Mouse (Mus musculus): ENCODE results near the gene Limk2. TPM values are rescaled to one million over a fixed set of nuclear protein-coding genes. Genes with fewer than 3 reads are reported as not detected.

Limk2 gene
- polyA plus RNA-seq, 1 experiment: 37.8 TPM

DNA sequence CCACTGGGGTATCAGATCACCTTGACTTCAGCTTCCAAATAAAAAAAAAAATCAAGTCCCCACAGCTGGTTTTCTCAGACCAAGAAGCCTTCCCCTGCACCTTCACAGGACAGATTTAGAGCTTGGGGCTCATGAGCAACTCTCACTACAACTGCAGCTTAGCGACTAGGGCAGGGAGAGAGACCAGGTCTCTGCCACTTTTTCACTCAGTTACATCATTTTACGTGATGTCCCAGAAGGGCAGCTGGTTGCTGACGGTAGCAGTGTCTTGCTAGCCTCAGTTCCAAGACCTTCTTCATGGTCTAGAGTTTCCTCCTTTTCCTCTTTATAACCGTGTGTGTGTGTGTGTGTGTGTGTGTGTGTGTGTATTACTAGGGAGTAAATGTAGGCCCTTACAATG is 24.8 kb upstream of the Limk2 start:
- Histone ChIP-seq H3K79me2 (ENCODE audit: control insufficient read depth, insufficient read depth) (peaks cover 76% of the 10 kb centered on the region), H3K27me3 (ENCODE audit: control insufficient read depth, insufficient read depth, insufficient read length) (no peaks in the 10 kb centered on the region), H3K4me2 (ENCODE audit: low read depth) (peak overlapping the region; percentile 50), H3K4me3 (peak overlapping the region; percentile 23), H3ac (ENCODE audit: control insufficient read depth, insufficient read length) (no peak overlapping the region), H3K36me3 (ENCODE audit: control insufficient read depth, insufficient read depth) (peaks cover 25% of the 10 kb centered on the region)
- TF ChIP-seq TCF12 (IDR thresholded peaks at IDR 0.05; ENCODE audit: insufficient read depth, poor library complexity, severe bottlenecking) (no peak), CEBPB (IDR thresholded peaks at IDR 0.05; ENCODE audit: insufficient read depth, poor library complexity, severe bottlenecking) (peak; percentile 95), MYOD1 (IDR thresholded peaks at IDR 0.05; ENCODE audit: control insufficient read depth in 1 of 3, insufficient read length in 2 of 3, low read depth in 2 of 3) (peak in 1 of 3 experiments; percentile 6), USF1 (IDR thresholded peaks at IDR 0.05; ENCODE audit: low read depth) (no peak), MAX (IDR thresholded peaks at IDR 0.05; ENCODE audit: low read depth) (no peak), POLR2A (IDR thresholded peaks at IDR 0.05; ENCODE audit: insufficient read length, low read depth) (peak; percentile 57), REST (IDR thresholded peaks at IDR 0.05; ENCODE audit: insufficient read depth, insufficient read length) (no peak), SRF (IDR thresholded peaks at IDR 0.05; ENCODE audit: control insufficient read depth, insufficient read length, low read depth) (no peak), POLR2AphosphoS2 (IDR thresholded peaks at IDR 0.05; ENCODE audit: insufficient read length, low read depth) (peak; percentile 44)

DNA sequence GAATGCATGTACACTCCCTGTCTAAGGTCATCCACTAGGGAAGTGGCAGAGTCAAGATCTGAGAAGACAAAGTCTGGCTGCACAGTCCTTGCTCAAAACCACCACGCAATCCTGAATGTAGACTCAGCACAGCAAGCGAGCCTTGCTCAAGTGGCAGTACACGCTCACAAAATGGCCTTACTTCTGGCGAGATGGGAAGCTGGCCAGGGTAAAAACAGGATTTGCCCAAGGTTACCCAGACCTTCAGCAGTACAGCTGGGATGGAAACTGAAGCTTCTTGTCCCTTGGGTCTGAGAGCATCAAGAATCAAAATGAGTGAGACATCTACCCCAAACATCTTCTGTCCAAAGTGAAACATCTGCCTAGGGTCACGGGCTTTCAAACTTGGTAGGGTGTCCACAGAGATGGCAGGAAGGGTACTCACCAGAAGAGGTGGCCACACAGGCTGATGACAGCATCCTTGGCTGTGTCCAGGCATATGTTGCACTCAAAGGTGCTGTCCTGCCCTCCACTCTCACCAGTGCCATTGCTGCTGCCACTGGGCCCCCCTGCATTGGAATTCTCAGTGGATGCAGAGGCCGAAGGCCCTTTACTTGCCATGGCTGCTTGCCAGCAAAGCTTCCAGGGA is 23.1 kb upstream of the Limk2 start:
- no peak overlapping the region for H3ac ChIP-seq (ENCODE audit: control insufficient read depth, insufficient read length)

DNA sequence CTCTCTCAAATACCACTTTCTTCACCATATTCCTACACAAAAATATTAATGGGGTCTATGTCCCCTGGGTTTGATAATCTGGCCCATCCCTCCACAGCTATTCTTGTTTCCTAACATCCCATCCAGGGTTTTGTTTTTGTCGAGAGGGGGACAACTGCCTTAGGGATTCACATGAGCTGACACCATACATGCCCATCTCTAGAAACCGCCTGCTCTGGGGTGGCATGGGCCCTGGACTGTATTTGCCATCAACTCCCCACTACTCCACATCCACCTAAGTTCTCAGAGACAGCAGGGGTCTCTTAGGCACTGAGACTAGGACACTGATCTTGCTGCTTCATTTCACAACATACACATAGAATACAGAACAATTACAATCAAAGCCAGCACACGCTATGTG is 22.5 kb upstream of the Limk2 start:
- no peak overlapping the region for H3ac ChIP-seq (ENCODE audit: control insufficient read depth, insufficient read length)

More for the DNA sequence above, 23.1 kb upstream of the Limk2 start:
- peaks cover 29% of the 10 kb centered on the region for H3K36me3 ChIP-seq (ENCODE audit: control insufficient read depth, insufficient read depth)
- H3K4me3 ChIP-seq: peak overlapping the region; percentile 23
- H3K4me2 ChIP-seq (ENCODE audit: low read depth): peak overlapping the region; percentile 50
- no peaks in the 10 kb centered on the region for H3K27me3 ChIP-seq (ENCODE audit: control insufficient read depth, insufficient read depth, insufficient read length)
- H3K79me2 ChIP-seq (ENCODE audit: control insufficient read depth, insufficient read depth): peaks cover 74% of the 10 kb centered on the region
- TF ChIP-seq POLR2AphosphoS2 (IDR thresholded peaks at IDR 0.05; ENCODE audit: insufficient read length, low read depth): peak; percentile 51
- no peak for TF ChIP-seq SRF (IDR thresholded peaks at IDR 0.05; ENCODE audit: control insufficient read depth, insufficient read length, low read depth)

DNA sequence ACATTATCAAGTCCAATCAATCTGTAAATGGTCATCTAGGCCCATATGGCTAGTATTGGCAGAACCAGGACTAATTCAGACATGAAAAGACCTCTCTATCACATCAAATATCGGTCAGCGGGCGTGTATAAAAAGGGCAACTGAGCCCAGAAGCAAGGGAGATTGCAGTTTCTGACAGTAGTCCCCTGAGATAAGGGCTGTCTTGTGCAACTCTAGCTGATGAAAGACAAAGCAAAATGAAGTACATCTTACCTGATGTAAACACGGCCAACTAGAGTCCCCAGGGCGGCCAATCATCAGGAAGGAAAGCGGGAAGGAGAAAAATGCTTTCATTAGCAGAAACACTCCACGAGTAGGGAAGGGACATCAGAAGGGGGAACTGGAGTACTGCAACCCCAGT is 19.6 kb upstream of the Limk2 start:
- no peak overlapping the region for H3K4me2 ChIP-seq (ENCODE audit: low read depth)
- H3K36me3 ChIP-seq (ENCODE audit: control insufficient read depth, insufficient read depth): peaks cover 61% of the 10 kb centered on the region
- H3K27me3 ChIP-seq (ENCODE audit: control insufficient read depth, insufficient read depth, insufficient read length): no peaks in the 10 kb centered on the region
- H3ac ChIP-seq (ENCODE audit: control insufficient read depth, insufficient read length): no peak overlapping the region
- no peak for TF ChIP-seq MYOG (IDR thresholded peaks at IDR 0.05; ENCODE audit: control insufficient read depth in 1 of 3, insufficient read depth in 1 of 3, insufficient read length in 2 of 3, low read depth in 2 of 3)
- peak; percentile 66; the same call in 1 of the 2 replicates for TF ChIP-seq CEBPB (IDR thresholded peaks at IDR 0.05; ENCODE audit: insufficient read depth, poor library complexity, severe bottlenecking)
- H3K4me3 ChIP-seq: no peak overlapping the region
- H3K79me2 ChIP-seq (ENCODE audit: control insufficient read depth, insufficient read depth): peaks cover 46% of the 10 kb centered on the region

More for the DNA sequence above, 22.5 kb upstream of the Limk2 start:
- Histone ChIP-seq H3K27me3 (ENCODE audit: control insufficient read depth, insufficient read depth, insufficient read length) (no peaks in the 10 kb centered on the region), H3K79me2 (ENCODE audit: control insufficient read depth, insufficient read depth) (peaks cover 71% of the 10 kb centered on the region), H3K36me3 (ENCODE audit: control insufficient read depth, insufficient read depth) (peaks cover 33% of the 10 kb centered on the region), H3K4me3 (peak overlapping the region; percentile 23), H3K4me2 (ENCODE audit: low read depth) (peak overlapping the region; percentile 50)
- no peak for TF ChIP-seq SRF (IDR thresholded peaks at IDR 0.05; ENCODE audit: control insufficient read depth, insufficient read length, low read depth)
- no peak for TF ChIP-seq MAX (IDR thresholded peaks at IDR 0.05; ENCODE audit: low read depth)
- TF ChIP-seq E2F4 (IDR thresholded peaks at IDR 0.05; ENCODE audit: insufficient read depth): no peak
- TF ChIP-seq POLR2AphosphoS2 (IDR thresholded peaks at IDR 0.05; ENCODE audit: insufficient read length, low read depth): no peak
- no peak for TF ChIP-seq CEBPB (IDR thresholded peaks at IDR 0.05; ENCODE audit: insufficient read depth, poor library complexity, severe bottlenecking)
- TF ChIP-seq REST (IDR thresholded peaks at IDR 0.05; ENCODE audit: insufficient read depth, insufficient read length): no peak

DNA sequence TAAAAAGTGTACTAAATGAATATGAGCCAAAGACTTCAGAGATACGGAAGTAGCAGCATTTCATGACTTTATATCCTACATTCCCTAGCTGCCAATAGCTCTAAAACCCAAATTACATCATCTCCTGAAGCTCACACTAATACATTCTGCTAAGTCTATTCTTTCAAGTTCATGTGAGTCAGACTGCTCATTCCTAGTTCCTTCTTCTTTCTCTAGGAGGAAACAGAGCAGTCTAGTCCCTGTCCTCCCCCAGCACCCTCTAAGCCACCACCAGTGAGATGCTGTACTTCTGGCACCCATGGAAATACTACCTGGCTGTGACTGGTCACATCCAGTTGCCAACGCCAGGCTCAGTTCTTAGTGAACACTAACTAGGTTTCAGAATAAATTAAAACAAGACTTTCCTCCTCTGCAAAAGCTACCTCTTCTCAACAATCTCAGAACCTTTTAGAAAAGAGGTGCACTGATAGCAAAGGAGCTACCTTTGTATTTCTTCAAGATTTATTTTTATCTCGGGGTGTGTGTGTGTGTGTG is 18.8 kb upstream of the Limk2 start:
- peaks cover 69% of the 10 kb centered on the region for H3K36me3 ChIP-seq (ENCODE audit: control insufficient read depth, insufficient read depth)
- no peak overlapping the region for H3K4me3 ChIP-seq
- TF ChIP-seq CEBPB (IDR thresholded peaks at IDR 0.05; ENCODE audit: insufficient read depth, poor library complexity, severe bottlenecking) (no peak), TCF3 (IDR thresholded peaks at IDR 0.05; ENCODE audit: insufficient read length, low read depth) (no peak), MYOG (IDR thresholded peaks at IDR 0.05; ENCODE audit: control insufficient read depth in 1 of 3, insufficient read depth in 1 of 3, insufficient read length in 2 of 3, low read depth in 2 of 3) (no peak), USF1 (IDR thresholded peaks at IDR 0.05; ENCODE audit: low read depth) (no peak), SRF (IDR thresholded peaks at IDR 0.05; ENCODE audit: control insufficient read depth, insufficient read length, low read depth) (no peak), POLR2AphosphoS2 (IDR thresholded peaks at IDR 0.05; ENCODE audit: insufficient read length, low read depth) (no peak), E2F4 (IDR thresholded peaks at IDR 0.05; ENCODE audit: insufficient read depth) (no peak), REST (IDR thresholded peaks at IDR 0.05; ENCODE audit: insufficient read depth, insufficient read length) (no peak), POLR2A (IDR thresholded peaks at IDR 0.05; ENCODE audit: insufficient read length, low read depth) (no peak), MYOD1 (IDR thresholded peaks at IDR 0.05; ENCODE audit: control insufficient read depth in 1 of 3, insufficient read length in 2 of 3, low read depth in 2 of 3) (no peak), MAX (IDR thresholded peaks at IDR 0.05; ENCODE audit: low read depth) (no peak), TCF12 (IDR thresholded peaks at IDR 0.05; ENCODE audit: insufficient read depth, poor library complexity, severe bottlenecking) (no peak)
- no peak overlapping the region for H3K4me2 ChIP-seq (ENCODE audit: low read depth)
- no peak overlapping the region for H3ac ChIP-seq (ENCODE audit: control insufficient read depth, insufficient read length)
- H3K79me2 ChIP-seq (ENCODE audit: control insufficient read depth, insufficient read depth): peaks cover 37% of the 10 kb centered on the region
- H3K27me3 ChIP-seq (ENCODE audit: control insufficient read depth, insufficient read depth, insufficient read length): no peaks in the 10 kb centered on the region

All from myocyte (in vitro differentiated cells).